Mouse (Mus musculus): Measurements from ENCODE around the gene Gltpd2.
A peak's percentile ranks its signal among the peaks of the same experiment; 100 is the strongest.

GRCm38 (mm10) chr11:70506385-70506784, 12.6 kb upstream of the Gltpd2 start:
- TF ChIP-seq CTCF (IDR thresholded peaks at IDR 0.05; ENCODE audit: low read depth, low read length) (peak; percentile 37), POLR2A (IDR thresholded peaks at IDR 0.05; ENCODE audit: borderline replicate concordance, low read depth, low read length) (no peak)

All from bone marrow macrophage, adult 2 months (primary cell).